8 mouse cellular contexts compared by ENCODE assay signal in the genomic region with DNA sequence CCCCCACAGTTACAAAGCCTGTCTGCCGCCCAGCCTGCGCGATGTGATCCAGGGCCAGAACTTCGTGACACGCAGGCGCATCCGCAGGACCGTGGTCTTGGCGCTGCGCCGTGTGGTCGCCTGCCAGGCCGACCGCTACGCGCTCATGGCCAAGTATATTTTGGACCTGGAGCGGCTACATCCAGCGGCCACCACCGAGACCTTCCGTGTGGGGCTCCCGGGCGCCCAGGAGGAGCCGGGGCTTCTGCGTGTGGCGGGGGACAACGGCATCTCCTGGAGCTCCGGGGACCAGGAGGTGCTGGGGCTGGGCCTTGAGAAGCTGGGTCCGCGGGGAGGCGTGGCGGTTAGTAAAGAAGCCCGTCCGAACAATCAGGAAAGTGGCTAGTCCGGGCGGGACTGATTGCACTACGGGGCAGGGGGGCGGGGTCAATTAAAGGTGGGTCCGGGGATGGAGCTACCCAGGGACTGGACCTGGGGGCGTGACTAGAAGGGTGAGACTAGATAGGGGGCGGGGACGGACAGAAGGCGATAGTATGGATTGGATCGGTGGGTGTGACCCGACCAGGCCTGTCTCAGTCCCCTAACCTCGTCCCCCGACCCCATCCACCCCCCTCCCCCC. TPM values are rescaled to one million over a fixed set of nuclear protein-coding genes. Genes with fewer than 3 reads are reported as not detected.
DNase-seq lines count a peak whose midpoint lies in the region; ATAC-seq and TF ChIP-seq lines count a peak whose summit lies in the region.
"Had no signal": no experiment of that assay in that cellular context is flagged by ENCODE, and none has a peak within 500 bp of the region (broad histone marks: within the 10 kb centered on the region; RNA-seq: fewer than 3 reads in every experiment).

No protein-coding gene starts in this region.

- TF ChIP-seq EP300 in ES-Bruce4 (IDR thresholded peaks at IDR 0.05; ENCODE audit: insufficient read depth, low read depth, low read length) = 0 out of 2 replicates have a peak, but pooled peaks have one; percentile 30

- DNase-seq in Muller cell, postnatal 12 days (ENCODE audit: inconsistent ontology term) = peak; percentile 62
- DNase-seq in yolk sac, embryonic 10.5 days (ENCODE audit: low spot score) = no peak
- DNase-seq in spleen, adult 18-20 months = no peak

- H3K27ac ChIP-seq in ES-Bruce4 (ENCODE audit: insufficient read depth, low read length) = no peak overlapping the region
- no peak overlapping the region for H3K27ac ChIP-seq in heart, embryonic 13.5 days (replicated peaks)
- no peak overlapping the region for H3K27ac ChIP-seq in liver, embryonic 12.5 days
- H3K27ac ChIP-seq: macrophage had no signal

- H3K9ac ChIP-seq in ES-Bruce4 (ENCODE audit: low read depth, poor library complexity, severe bottlenecking) = peak overlapping the region; percentile 71
- peak overlapping the region; percentile 73 for H3K9ac ChIP-seq in heart, embryonic 13.5 days
- no peak overlapping the region for H3K9ac ChIP-seq in liver, embryonic 12.5 days

- WGBS in heart, embryonic 13.5 days = 7% methylated on average over 46 of the region's 46 CpGs
- WGBS in liver, embryonic 12.5 days (ENCODE audit: insufficient replicate concordance) = 46% methylated on average over 45 of the region's 46 CpGs

- H3K9me3 ChIP-seq in ES-Bruce4 (replicated peaks; ENCODE audit: control insufficient read depth, insufficient read depth, low read length, poor library complexity, severe bottlenecking) = no peaks in the 10 kb centered on the region
- no peaks in the 10 kb centered on the region for H3K9me3 ChIP-seq in heart, embryonic 13.5 days
- no peaks in the 10 kb centered on the region for H3K9me3 ChIP-seq in liver, embryonic 12.5 days (replicated peaks)

- TF ChIP-seq POLR2A in ES-Bruce4 (IDR thresholded peaks at IDR 0.05; ENCODE audit: insufficient read depth, low read length) = no peak

- no peak for TF ChIP-seq CTCF in ES-Bruce4 (IDR thresholded peaks at IDR 0.05; ENCODE audit: low read depth, low read length)

- no peaks in the 10 kb centered on the region for H3K27me3 ChIP-seq in ES-Bruce4 (ENCODE audit: control insufficient read depth, insufficient read depth, low read length, poor library complexity, severe bottlenecking)
- H3K27me3 ChIP-seq in heart, embryonic 13.5 days (replicated peaks) = peaks cover 74% of the 10 kb centered on the region
- H3K27me3 ChIP-seq in liver, embryonic 12.5 days (replicated peaks) = peaks cover 61% of the 10 kb centered on the region

- peak overlapping the region; percentile 72 for H3K4me2 ChIP-seq in heart, embryonic 13.5 days
- H3K4me2 ChIP-seq in liver, embryonic 12.5 days = peak overlapping the region; percentile 50

- peaks cover 7% of the 10 kb centered on the region for H3K4me1 ChIP-seq in ES-Bruce4 (ENCODE audit: control insufficient read depth, insufficient read depth, low read length)
- H3K4me1 ChIP-seq in heart, embryonic 13.5 days = peaks cover 38% of the 10 kb centered on the region
- H3K4me1 ChIP-seq in liver, embryonic 12.5 days = peaks cover 44% of the 10 kb centered on the region

- peak overlapping the region; percentile 55 for H3K4me3 ChIP-seq in ES-Bruce4 (ENCODE audit: low read depth, low read length)
- H3K4me3 ChIP-seq in heart, embryonic 13.5 days = peak overlapping the region; percentile 45
- H3K4me3 ChIP-seq in liver, embryonic 12.5 days = peak overlapping the region; percentile 23

- H3K36me3 ChIP-seq in ES-Bruce4 (ENCODE audit: control insufficient read depth, insufficient read depth, low read length, poor library complexity, severe bottlenecking) = no peaks in the 10 kb centered on the region
- peaks cover 5% of the 10 kb centered on the region; the same call in 1 of the 2 replicates for H3K36me3 ChIP-seq in heart, embryonic 13.5 days
- H3K36me3 ChIP-seq in liver, embryonic 12.5 days = peaks cover 7% of the 10 kb centered on the region; the same call in 1 of the 2 replicates

- no peak for ATAC-seq in heart, embryonic 13.5 days (ENCODE audit: extremely low read depth, insufficient number of reproducible peaks, low FRiP score, low TSS enrichment)
- no peak for ATAC-seq in liver, embryonic 12.5 days
- ATAC-seq in megakaryocyte, adult 5-6 weeks (ENCODE audit: poor library complexity, severe bottlenecking) = no peak

RNA-seq across cellular contexts. Expression of gene Jak3, which starts 3.6 kb away (rescaled TPM):
- polyA plus RNA-seq in ES-Bruce4 (2011; ENCODE audit: insufficient read depth, insufficient read length, low read depth, missing spikeins) = 8.0 and 9.7 TPM in 2 replicates
- 7.6 and 7.7 TPM in 2 replicates for polyA plus RNA-seq in heart, embryonic 13.5 days (2015; fragmentation: Nextera tagmentation; extraction: Ambion mirVana)
- 9.2 and 10.4 TPM in 2 replicates for polyA plus RNA-seq in liver, embryonic 12.5 days (2016; fragmentation: Nextera tagmentation; extraction: Ambion mirVana)
- 4.8 and 5.0 TPM in 2 replicates for total RNA-seq in megakaryocyte, adult 5-6 weeks (2015)
- 2.6 and 5.2 TPM in 2 replicates for total RNA-seq in megakaryocyte, adult 5-6 weeks (2017)

RNA-seq across cellular contexts. Expression of gene Unc13a, which starts 8.1 kb away (rescaled TPM):
- 3.8 and 6.3 TPM in 2 replicates for polyA plus RNA-seq in ES-Bruce4 (2011; ENCODE audit: insufficient read depth, insufficient read length, low read depth, missing spikeins)
- polyA plus RNA-seq in heart, embryonic 13.5 days (2015; fragmentation: Nextera tagmentation; extraction: Ambion mirVana) = 0.39 and 0.40 TPM in 2 replicates
- polyA plus RNA-seq in liver, embryonic 12.5 days (2016; fragmentation: Nextera tagmentation; extraction: Ambion mirVana) = 0.22 and 0.31 TPM in 2 replicates
- 0.11 TPM in 1 of 2 replicates, not detected in the other for total RNA-seq in megakaryocyte, adult 5-6 weeks (2015)
- total RNA-seq in megakaryocyte, adult 5-6 weeks (2017) = 1.1 TPM in 1 of 2 replicates, not detected in the other

RNA-seq across cellular contexts. Expression of gene Insl3, which starts 9.4 kb away (rescaled TPM):
- polyA plus RNA-seq in ES-Bruce4 (2011; ENCODE audit: insufficient read depth, insufficient read length, low read depth, missing spikeins) = 1.3 and 3.7 TPM in 2 replicates
- 1.5 and 2.1 TPM in 2 replicates for polyA plus RNA-seq in heart, embryonic 13.5 days (2015; fragmentation: Nextera tagmentation; extraction: Ambion mirVana)
- 1.5 and 2.1 TPM in 2 replicates for polyA plus RNA-seq in liver, embryonic 12.5 days (2016; fragmentation: Nextera tagmentation; extraction: Ambion mirVana)
- total RNA-seq in megakaryocyte, adult 5-6 weeks (2015) = 2.9 and 4.2 TPM in 2 replicates
- total RNA-seq in megakaryocyte, adult 5-6 weeks (2017) = 1.1 and 2.4 TPM in 2 replicates

RNA-seq across cellular contexts. Expression of gene B3gnt3, which starts 21.9 kb away (rescaled TPM):
- 1.8 and 2.0 TPM in 2 replicates for polyA plus RNA-seq in ES-Bruce4 (2011; ENCODE audit: insufficient read depth, insufficient read length, low read depth, missing spikeins)
- polyA plus RNA-seq in heart, embryonic 13.5 days (2015; fragmentation: Nextera tagmentation; extraction: Ambion mirVana) = 2.8 and 3.3 TPM in 2 replicates
- polyA plus RNA-seq in liver, embryonic 12.5 days (2016; fragmentation: Nextera tagmentation; extraction: Ambion mirVana) = 3.6 and 4.2 TPM in 2 replicates
- 0.36 and 0.89 TPM in 2 replicates for total RNA-seq in megakaryocyte, adult 5-6 weeks (2015)
- 0.18 TPM in 1 of 2 replicates, not detected in the other for total RNA-seq in megakaryocyte, adult 5-6 weeks (2017)

RNA-seq across cellular contexts. Expression of gene Fcho1, which starts 45.9 kb away (rescaled TPM):
- 8.7 and 8.8 TPM in 2 replicates for polyA plus RNA-seq in ES-Bruce4 (2011; ENCODE audit: insufficient read depth, insufficient read length, low read depth, missing spikeins)
- 1.7 and 2.3 TPM in 2 replicates for polyA plus RNA-seq in heart, embryonic 13.5 days (2015; fragmentation: Nextera tagmentation; extraction: Ambion mirVana)
- polyA plus RNA-seq in liver, embryonic 12.5 days (2016; fragmentation: Nextera tagmentation; extraction: Ambion mirVana) = 19.5 and 20.6 TPM in 2 replicates
- 28.4 and 30.9 TPM in 2 replicates for total RNA-seq in megakaryocyte, adult 5-6 weeks (2015)
- total RNA-seq in megakaryocyte, adult 5-6 weeks (2017) = 39.6 and 41.2 TPM in 2 replicates
